Comparison of ENCODE assay signal across 9 mouse cellular contexts in the genomic region with DNA sequence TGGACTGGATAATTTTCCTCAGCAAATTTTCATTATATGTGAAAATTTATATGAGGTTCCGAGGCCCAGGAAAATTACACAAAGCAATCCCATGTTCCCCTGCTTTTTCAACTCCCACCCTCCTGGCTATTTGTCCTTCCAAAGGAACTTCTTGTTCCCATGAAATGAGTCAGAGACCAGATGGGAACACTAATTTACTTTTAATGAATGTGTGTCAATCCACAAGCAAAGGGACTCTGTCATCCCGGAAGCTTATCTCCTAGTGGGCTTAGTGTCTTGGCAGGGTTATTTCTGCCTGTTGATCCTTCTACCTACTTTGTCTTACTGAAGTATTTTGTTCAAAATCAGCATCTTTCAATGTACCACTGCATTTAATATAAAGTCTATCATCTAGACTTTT.
"Had no signal": no experiment of that assay in that cellular context is flagged by ENCODE, and none has a peak within 500 bp of the region (broad histone marks: within the 10 kb centered on the region; RNA-seq: fewer than 3 reads in every experiment).

No protein-coding gene starts in this region.

- DNase-seq: kidney, postnatal 10 days; left cerebral cortex, postnatal 4 days; liver, embryonic 13.5 days; lung, adult 2 months; lung, postnatal 10 days; lung, postnatal 4 days; right cerebral cortex, postnatal 14 days; thymus, postnatal 36 days had no signal

- ATAC-seq: midbrain, embryonic 15.5 days had no signal
